Mouse (Mus musculus): ENCODE results near the gene Ttf2.

Gene Ttf2

GRCm38 (mm10) chr3:100910621-100911020 lies 58.8 kb downstream of the Ttf2 start:
- DNase-seq = no peak

GRCm38 (mm10) chr3:100908594-100908993 lies 60.9 kb downstream of the Ttf2 start:
- no peak for DNase-seq

GRCm38 (mm10) chr3:100906916-100907315 lies 62.5 kb downstream of the Ttf2 start:
- peak; percentile 47 for DNase-seq

- DNase-seq = no peak
Measured at GRCm38 (mm10) chr3:100906128-100906527, 63.3 kb downstream of the Ttf2 start.

GRCm38 (mm10) chr3:100895500-100895899 lies 74.0 kb downstream of the Ttf2 start:
- no peak for DNase-seq

GRCm38 (mm10) chr3:100892383-100893335 lies 76.8 kb downstream of the Ttf2 start:
- DNase-seq = no peak

- no peak for DNase-seq
Measured at GRCm38 (mm10) chr3:100890406-100890805, 79.1 kb downstream of the Ttf2 start.

- DNase-seq = no peak
Measured at GRCm38 (mm10) chr3:100889234-100889633, 80.2 kb downstream of the Ttf2 start.
